Mouse (Mus musculus) T-cell, adult 2 months (primary cell): Measurements from ENCODE around the gene A330070K13Rik.

Experiments used
- DNase-seq: peaks from one replicate; pipeline ENCODE4 v3.0.0; 2022; ENCODE audit warnings: low spot score

A330070K13Rik gene

GRCm38 (mm10) chr5:130384222-130384912, at the start of gene A330070K13Rik:
A330070K13Rik (minus strand) TSS chr5:130384631.
- DNase-seq = no peak

DNA sequence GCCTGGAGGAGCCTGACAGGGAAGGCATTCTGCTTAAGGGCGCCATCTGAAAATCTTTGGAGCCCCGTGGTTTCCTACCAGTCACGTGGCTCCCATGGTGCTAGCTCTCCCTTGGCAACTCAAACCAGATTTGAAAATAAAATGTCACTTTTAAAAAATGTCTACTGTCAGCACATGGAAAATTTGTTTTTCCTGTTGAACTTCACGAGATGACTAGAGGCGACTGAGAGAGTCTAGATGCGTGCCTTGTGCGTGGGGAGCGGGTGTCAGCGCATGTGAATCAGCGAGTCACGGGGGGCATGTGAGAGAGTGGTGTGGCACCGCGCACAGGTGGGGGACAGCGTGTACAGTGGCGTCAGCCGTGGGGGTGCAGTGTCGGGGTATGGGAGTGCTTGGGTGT, 27.1 kb upstream of the A330070K13Rik start:
- DNase-seq = no peak

GRCm38 (mm10) chr5:130409706-130410105, 25.3 kb upstream of the A330070K13Rik start:
- DNase-seq = no peak

GRCm38 (mm10) chr5:130405201-130405600, 20.8 kb upstream of the A330070K13Rik start:
- no peak for DNase-seq

- no peak for DNase-seq
Observed at GRCm38 (mm10) chr5:130400136-130400917, 15.9 kb upstream of the A330070K13Rik start.

DNA sequence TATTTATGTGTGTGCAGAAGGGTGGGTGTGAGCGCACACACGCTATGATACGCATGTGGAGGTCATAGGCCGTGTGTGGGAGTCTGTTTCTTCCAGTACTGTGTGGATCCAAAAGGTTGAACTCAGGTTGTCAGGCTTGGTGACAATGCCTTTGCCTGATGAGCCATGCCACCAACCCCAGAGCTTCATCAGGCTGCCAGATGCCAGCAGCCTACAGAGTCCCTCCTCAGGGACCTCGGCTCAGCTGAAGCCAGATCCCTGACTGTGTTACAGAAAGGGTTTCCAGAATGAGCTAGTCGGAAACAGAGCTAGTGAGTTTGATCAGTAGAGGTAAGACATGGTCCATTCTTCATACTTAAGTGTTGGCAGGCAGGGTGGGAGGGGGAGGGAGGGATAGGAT, 10.7 kb upstream of the A330070K13Rik start:
- DNase-seq = no peak

- no peak for DNase-seq
Observed at GRCm38 (mm10) chr5:130394386-130394785, 10.0 kb upstream of the A330070K13Rik start.

DNA sequence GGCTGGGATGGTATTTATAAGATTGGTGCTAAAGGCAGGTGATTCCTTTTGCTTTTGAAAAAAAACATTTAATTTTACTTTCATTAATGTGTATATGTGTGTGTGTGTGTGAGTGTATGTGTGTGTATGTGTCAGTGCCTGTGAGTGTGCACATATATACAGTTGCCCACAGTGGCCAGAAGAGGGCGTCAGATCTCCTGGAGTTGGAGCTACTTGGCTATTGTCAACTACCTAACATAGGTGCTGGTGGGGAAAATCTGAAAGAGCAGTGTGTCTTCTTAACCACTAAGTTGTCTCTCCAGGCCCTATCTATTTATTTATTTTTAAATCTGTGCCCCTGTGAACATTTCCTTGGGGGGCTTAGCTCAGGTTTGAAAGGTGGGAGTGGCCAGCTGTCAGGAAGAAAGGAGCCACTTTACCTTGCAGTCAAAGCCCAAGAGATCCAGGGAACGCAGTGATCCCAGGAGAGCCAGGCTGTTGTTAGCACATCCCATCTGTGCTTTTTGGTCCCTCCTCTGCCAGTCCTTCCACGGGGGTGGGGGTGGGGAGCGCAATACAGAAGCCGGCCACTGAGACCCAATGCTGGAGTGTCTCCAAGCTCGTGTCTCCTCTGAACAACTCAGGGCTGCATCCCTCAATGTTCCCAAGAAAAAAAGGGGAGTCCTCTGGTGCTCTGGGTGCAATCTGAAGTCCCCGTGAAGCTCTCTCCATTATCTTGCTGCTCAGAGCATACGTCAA, 9.4 kb upstream of the A330070K13Rik start:
- DNase-seq = no peak

GRCm38 (mm10) chr5:130386418-130386817, 2.0 kb upstream of the A330070K13Rik start:
- DNase-seq = no peak

DNA sequence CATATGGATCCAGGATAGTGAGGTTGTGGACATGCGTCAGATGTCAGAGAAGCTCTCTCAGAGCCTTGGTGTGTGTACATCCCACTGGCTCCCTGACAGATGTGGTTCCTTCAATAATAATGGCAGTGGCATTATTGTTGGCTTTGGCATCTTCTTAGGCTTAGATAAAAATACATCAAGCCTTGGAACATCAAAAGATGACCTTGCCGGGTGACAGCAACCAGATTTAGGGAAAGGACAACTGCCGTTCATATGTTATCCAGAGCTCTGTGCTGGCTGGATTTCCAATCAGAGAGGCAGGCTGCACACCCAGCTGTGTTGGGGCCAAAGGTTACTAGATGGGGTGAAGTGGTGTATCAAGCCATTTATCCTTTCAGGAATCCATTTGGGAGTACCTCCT, 9.0 kb downstream of the A330070K13Rik start:
- DNase-seq = no peak

DNA sequence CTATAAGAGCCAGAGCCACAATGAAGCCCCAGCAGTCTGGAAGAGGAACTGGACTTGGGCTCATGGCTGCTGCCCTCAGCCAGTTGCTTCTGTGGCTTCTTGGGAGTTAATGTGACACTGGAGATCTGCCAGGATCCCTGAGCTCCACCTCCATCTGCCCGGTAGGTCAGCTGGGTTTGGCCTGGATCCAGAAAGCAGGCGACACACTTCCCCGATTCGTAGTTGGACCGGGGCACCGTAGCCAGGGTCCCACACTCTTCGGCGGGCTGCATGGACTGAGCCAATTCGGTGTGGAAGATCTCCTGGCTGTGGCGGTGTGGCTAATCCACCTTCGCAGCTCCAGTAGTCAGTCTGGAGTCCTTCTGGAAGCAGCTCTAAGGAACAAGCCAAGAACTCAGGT, 15.2 kb downstream of the A330070K13Rik start, which contains the start of gene Caln1:
Gene Caln1 (plus strand): TSS at position 219 of the 400 bp plus-strand sequence.
- DNase-seq = no peak

GRCm38 (mm10) chr5:130368236-130368635, 16.2 kb downstream of the A330070K13Rik start:
- no peak for DNase-seq

GRCm38 (mm10) chr5:130363773-130364172, 20.7 kb downstream of the A330070K13Rik start:
- DNase-seq = no peak

GRCm38 (mm10) chr5:130363111-130363510, 21.3 kb downstream of the A330070K13Rik start:
- DNase-seq = no peak

- DNase-seq = no peak
Observed at GRCm38 (mm10) chr5:130355223-130355622, 29.2 kb downstream of the A330070K13Rik start.

DNA sequence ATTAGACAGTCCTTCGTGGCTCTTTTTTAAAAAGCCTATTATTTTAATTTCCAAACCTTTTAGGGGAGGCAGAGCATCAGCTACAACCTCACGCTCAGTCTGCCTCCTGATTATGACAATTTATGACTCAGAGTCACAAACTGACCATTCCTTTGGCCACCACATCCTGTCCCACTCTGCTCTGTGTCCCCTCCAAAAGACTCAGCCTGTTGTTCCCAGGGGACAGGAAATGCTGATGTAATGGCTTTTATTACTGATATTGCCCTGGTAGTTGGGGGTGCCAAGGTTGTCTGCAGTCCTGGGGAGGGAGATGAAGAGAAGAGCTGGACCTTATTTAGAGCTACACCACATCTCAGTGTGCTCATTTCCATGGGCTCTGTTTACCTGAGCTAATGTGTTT, 38.6 kb downstream of the A330070K13Rik start:
- DNase-seq = no peak

GRCm38 (mm10) chr5:130344999-130345398, 39.4 kb downstream of the A330070K13Rik start:
- no peak for DNase-seq

DNA sequence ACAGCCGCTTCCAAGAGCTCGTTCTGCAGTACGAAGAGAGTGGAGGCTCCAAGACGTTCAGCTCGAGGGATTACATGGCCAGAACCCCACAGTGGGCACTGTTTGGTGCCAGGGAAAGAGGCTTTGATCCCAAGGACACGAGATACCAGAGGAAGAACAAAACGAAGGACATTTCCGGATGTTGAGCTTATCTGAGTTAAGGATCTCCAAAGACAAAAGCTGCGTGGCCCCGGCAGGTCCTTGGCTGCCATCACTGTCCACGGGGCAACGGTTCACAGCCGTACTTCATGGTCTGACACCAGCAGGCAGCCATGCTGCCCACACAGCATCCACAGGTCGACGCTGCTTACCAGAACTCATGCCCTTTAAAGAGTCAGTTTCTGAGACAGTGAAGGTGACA, 43.8 kb downstream of the A330070K13Rik start:
- DNase-seq = no peak

GRCm38 (mm10) chr5:130335462-130335861, 49.0 kb downstream of the A330070K13Rik start:
- no peak for DNase-seq

- no peak for DNase-seq
Observed at GRCm38 (mm10) chr5:130333971-130334370, 50.5 kb downstream of the A330070K13Rik start.

GRCm38 (mm10) chr5:130333566-130333965, 50.9 kb downstream of the A330070K13Rik start:
- no peak for DNase-seq

- no peak for DNase-seq
Observed at GRCm38 (mm10) chr5:130331206-130331605, 53.2 kb downstream of the A330070K13Rik start.

GRCm38 (mm10) chr5:130330801-130331200, 53.6 kb downstream of the A330070K13Rik start:
- DNase-seq = no peak
